Mouse (Mus musculus) embryonic facial prominence, embryonic 11.5 days (tissue): ENCODE results near the gene Pigs. TPM values are rescaled to one million over a fixed set of nuclear protein-coding genes. Genes with fewer than 3 reads are reported as not detected.

Experiments used
- ATAC-seq: fragments of 200-750 bp; cut with Nextera tagmentation; replicated peaks from 2 replicates; pipeline ENCODE4 v1.8.0; 2017; ENCODE audit warnings: low read depth; ENCODE audit not compliant: insufficient number of reproducible peaks, low FRiP score, low TSS enrichment
- DNase-seq: peaks from one replicate; pipeline ENCODE4 v3.0.0-alpha.2; 2015; ENCODE audit warnings: low spot score
- H3K27ac ChIP-seq: fragments of 300-500 bp; sonication (generic); replicated peaks from 2 replicates; pipeline ENCODE4 v1.5.1; 2014; ENCODE audit warnings: mild to moderate bottlenecking, low read depth, low read length, control low read depth
- H3K27me3 ChIP-seq: fragments of 300-500 bp; sonication (generic); 2 replicates; pipeline ENCODE4 v1.6.1; 2014; ENCODE audit warnings: mild to moderate bottlenecking, low read length, moderate library complexity, mixed read lengths; ENCODE audit not compliant: control insufficient read depth, insufficient read depth
- H3K36me3 ChIP-seq: fragments of 300-500 bp; sonication (generic); replicated peaks from 2 replicates; pipeline ENCODE4 v1.6.1; 2014; ENCODE audit warnings: low read depth, mild to moderate bottlenecking, low read length, moderate library complexity, mixed read lengths; ENCODE audit not compliant: control insufficient read depth, insufficient read depth
- H3K4me1 ChIP-seq: fragments of 300-500 bp; sonication (generic); 2 replicates; pipeline ENCODE4 v1.6.1; 2014; ENCODE audit warnings: low read length, mixed read lengths; ENCODE audit not compliant: control insufficient read depth, insufficient read depth
- H3K4me2 ChIP-seq: fragments of 300-500 bp; sonication (generic); 2 replicates; pipeline ENCODE4 v1.6.1; 2014; ENCODE audit warnings: low read depth, mild to moderate bottlenecking, control low read depth, low read length, moderate library complexity
- H3K4me3 ChIP-seq: fragments of 300-500 bp; sonication (generic); 2 replicates; pipeline ENCODE4 v1.5.1; 2014; ENCODE audit warnings: low read depth, low read length, control low read depth
- H3K9ac ChIP-seq: fragments of 300-500 bp; sonication (generic); replicated peaks from 2 replicates; pipeline ENCODE4 v1.6.1; 2014; ENCODE audit warnings: mild to moderate bottlenecking, control low read depth, low read length
- H3K9me3 ChIP-seq: fragments of 300-500 bp; sonication (generic); replicated peaks from 2 replicates; pipeline ENCODE4 v1.6.1; 2016; ENCODE audit warnings: mild to moderate bottlenecking, low read length, inconsistent platforms, mixed read lengths; ENCODE audit not compliant: control insufficient read depth
- WGBS: fragments of 180-500 bp; shearing (Covaris S2); extraction: QIAGEN DNeasy Blood & Tissue Kit; methylation state at CpG from one replicate; pipeline ENCODE4 v1.1.7; 2014; 5-methylcytosine and 5-hydroxymethylcytosine counted together
- polyA plus RNA-seq: library from polyadenylated mRNA; unstranded; fragments of >200 nt; fragmentation: Nextera tagmentation; extraction: Ambion mirVana; gene quantifications from 2 replicates; pipeline ENCODE4 v1.2.1, GENCODE M21; 2014

The Pigs gene
- polyA plus RNA-seq, 1 experiment from 2014 or later: 55.4 TPM

GRCm38 (mm10) chr11:78348474-78348873 is 20.3 kb downstream of the Pigs start:
- Histone ChIP-seq H3K9me3 (no peaks in the 10 kb centered on the region), H3K36me3 (peaks cover 2% of the 10 kb centered on the region), H3K27me3 (no peaks in the 10 kb centered on the region), H3K9ac (no peak overlapping the region), H3K4me2 (no peak overlapping the region), H3K4me1 (peaks cover 6% of the 10 kb centered on the region), H3K4me3 (no peak overlapping the region), H3K27ac (no peak overlapping the region)
- DNase-seq (no peak), ATAC-seq (no peak)
- WGBS: 42% methylated on average over 7 of the region's 7 CpGs

- no peaks in the 10 kb centered on the region for H3K9me3 ChIP-seq
- H3K9ac ChIP-seq: no peak overlapping the region
- no peak overlapping the region for H3K4me3 ChIP-seq
- H3K27me3 ChIP-seq: no peaks in the 10 kb centered on the region
- DNase-seq (no peak), ATAC-seq (no peak)
- peaks cover 2% of the 10 kb centered on the region for H3K36me3 ChIP-seq
- H3K4me1 ChIP-seq: peaks cover 6% of the 10 kb centered on the region
- H3K27ac ChIP-seq: no peak overlapping the region
- H3K4me2 ChIP-seq: no peak overlapping the region
- WGBS: 92% methylated on average over 4 of the region's 4 CpGs
Observed at GRCm38 (mm10) chr11:78349441-78350358, 21.5 kb downstream of the Pigs start.

- Histone ChIP-seq H3K4me3 (no peak overlapping the region), H3K9me3 (no peaks in the 10 kb centered on the region), H3K4me1 (no peaks in the 10 kb centered on the region), H3K36me3 (no peaks in the 10 kb centered on the region; the same call in 1 of the 2 replicates), H3K27me3 (no peaks in the 10 kb centered on the region), H3K9ac (no peak overlapping the region), H3K27ac (no peak overlapping the region), H3K4me2 (no peak overlapping the region)
- 94% methylated on average over 1 of the region's 1 CpGs for WGBS
- ATAC-seq (no peak), DNase-seq (no peak)
Observed at GRCm38 (mm10) chr11:78353081-78353480, 24.9 kb downstream of the Pigs start.

- no peak for DNase-seq
- ATAC-seq: no peak
- no peak overlapping the region for H3K27ac ChIP-seq
- H3K36me3 ChIP-seq: no peaks in the 10 kb centered on the region
- H3K4me2 ChIP-seq: no peak overlapping the region
- H3K9me3 ChIP-seq: no peaks in the 10 kb centered on the region
- no peak overlapping the region for H3K4me3 ChIP-seq
- WGBS: 84% methylated on average over 6 of the region's 6 CpGs
- H3K4me1 ChIP-seq: no peaks in the 10 kb centered on the region
- H3K9ac ChIP-seq: no peak overlapping the region
- H3K27me3 ChIP-seq: no peaks in the 10 kb centered on the region
Observed at GRCm38 (mm10) chr11:78354905-78355304, 26.7 kb downstream of the Pigs start.

- Histone ChIP-seq H3K36me3 (no peaks in the 10 kb centered on the region), H3K4me3 (no peak overlapping the region), H3K27me3 (no peaks in the 10 kb centered on the region), H3K27ac (no peak overlapping the region), H3K9ac (0 out of 2 replicates have a peak overlapping the region, but pooled peaks have one; percentile 22), H3K4me1 (no peaks in the 10 kb centered on the region), H3K4me2 (no peak overlapping the region), H3K9me3 (no peaks in the 10 kb centered on the region)
- WGBS: 30% methylated on average over 4 of the region's 4 CpGs
- DNase-seq (peak; percentile 81), ATAC-seq (no peak)
Observed at GRCm38 (mm10) chr11:78355471-78356238, 27.4 kb downstream of the Pigs start.

- 11% methylated on average over 22 of the region's 22 CpGs for WGBS
- H3K9me3 ChIP-seq: no peaks in the 10 kb centered on the region
Observed at GRCm38 (mm10) chr11:78358330-78359007, 30.3 kb downstream of the Pigs start.

GRCm38 (mm10) chr11:78360125-78360788 is 32.0 kb downstream of the Pigs start:
- Histone ChIP-seq H3K4me2 (peak overlapping the region; percentile 29; the same call in 1 of the 2 replicates), H3K4me1 (no peaks in the 10 kb centered on the region), H3K36me3 (no peaks in the 10 kb centered on the region), H3K27me3 (no peaks in the 10 kb centered on the region), H3K4me3 (peak overlapping the region; percentile 9; the same call in 1 of the 2 replicates), H3K9ac (no peak overlapping the region), H3K27ac (no peak overlapping the region), H3K9me3 (no peaks in the 10 kb centered on the region)
- WGBS: 12% methylated on average over 13 of the region's 13 CpGs
- peak; percentile 69 for ATAC-seq
- DNase-seq: peak; percentile 89

More at GRCm38 (mm10) chr11:78358330-78359007, 30.3 kb downstream of the Pigs start:
- no peak overlapping the region for H3K4me3 ChIP-seq
- ATAC-seq (no peak), DNase-seq (peak; percentile 54)
- no peaks in the 10 kb centered on the region for H3K4me1 ChIP-seq
- H3K4me2 ChIP-seq: no peak overlapping the region
- H3K9ac ChIP-seq: no peak overlapping the region
- no peaks in the 10 kb centered on the region for H3K36me3 ChIP-seq
- no peak overlapping the region for H3K27ac ChIP-seq
- no peaks in the 10 kb centered on the region for H3K27me3 ChIP-seq
